Mouse (Mus musculus): ENCODE measurements at regions not wholly inside any gene's neighbourhood (a gene's known extent, or its start where the extent isn't known, plus 50 kb on each side); places are given as distances from the start of the nearest gene placed in this dataset.

DNA sequence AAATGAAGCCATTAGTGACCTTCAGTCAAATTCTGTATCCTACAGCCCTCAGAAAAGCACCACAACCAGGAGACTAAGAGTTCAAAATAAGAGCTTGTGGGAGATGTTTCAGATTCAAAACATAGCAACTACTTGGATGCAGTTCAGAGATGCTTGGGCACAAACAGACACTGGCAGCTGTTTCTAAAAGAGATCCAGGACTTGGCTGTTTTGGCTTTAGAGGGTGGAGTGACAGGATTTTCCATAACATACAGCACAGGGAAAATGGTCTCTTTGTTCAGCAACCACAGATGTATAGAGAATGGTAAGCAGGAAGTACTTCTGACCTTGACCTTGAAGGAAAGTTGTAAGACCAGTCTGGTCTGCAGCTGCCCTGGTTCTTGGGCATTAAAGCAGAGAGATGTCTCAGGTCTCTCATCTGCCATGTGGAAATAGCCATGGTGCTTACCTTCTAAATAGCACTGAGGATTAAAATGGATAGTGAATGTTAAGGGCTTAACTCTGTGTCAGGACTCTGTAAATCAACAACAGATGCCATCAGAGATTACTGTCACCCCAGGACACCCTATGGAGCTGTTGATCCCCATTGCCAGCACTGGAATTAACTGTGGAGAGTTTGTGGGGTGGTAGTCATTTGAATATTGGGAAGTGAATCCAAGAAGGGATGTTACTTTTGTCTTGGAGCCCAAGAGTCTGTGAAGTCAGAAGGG, 2775.0 kb upstream of the Lrrc6 start:
- no peak for TF ChIP-seq GATA4 (IDR thresholded peaks at IDR 0.05; ENCODE audit: insufficient replicate concordance, low read length)

DNA sequence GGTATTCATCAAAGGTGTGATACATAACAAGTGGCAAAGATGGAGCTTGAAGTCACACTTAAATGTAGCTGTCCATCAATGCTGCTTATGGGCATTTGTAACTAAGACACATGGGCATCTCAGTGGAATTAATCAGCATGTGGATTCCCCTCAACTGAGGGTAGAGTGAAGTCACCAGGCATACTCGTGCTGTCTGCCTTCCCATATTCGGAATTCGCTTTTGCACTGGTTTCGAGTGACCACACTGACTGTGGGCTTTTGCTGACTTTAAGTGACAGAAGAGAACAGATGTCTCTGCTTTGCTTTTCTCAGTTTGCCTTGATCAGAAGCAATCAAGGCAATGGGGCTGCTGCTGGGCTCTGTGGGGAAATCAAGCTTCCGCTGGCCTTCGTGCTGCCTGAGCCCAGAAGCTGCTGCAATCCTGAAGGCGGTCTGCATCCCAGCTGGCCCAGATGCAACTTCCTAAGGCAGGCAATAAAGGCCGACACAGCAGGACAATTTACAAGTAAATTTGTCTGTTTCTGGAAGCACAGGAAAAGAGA, 2773.6 kb upstream of the Lrrc6 start:
- TF ChIP-seq GATA4 (IDR thresholded peaks at IDR 0.05; ENCODE audit: insufficient replicate concordance, low read length) = no peak

DNA sequence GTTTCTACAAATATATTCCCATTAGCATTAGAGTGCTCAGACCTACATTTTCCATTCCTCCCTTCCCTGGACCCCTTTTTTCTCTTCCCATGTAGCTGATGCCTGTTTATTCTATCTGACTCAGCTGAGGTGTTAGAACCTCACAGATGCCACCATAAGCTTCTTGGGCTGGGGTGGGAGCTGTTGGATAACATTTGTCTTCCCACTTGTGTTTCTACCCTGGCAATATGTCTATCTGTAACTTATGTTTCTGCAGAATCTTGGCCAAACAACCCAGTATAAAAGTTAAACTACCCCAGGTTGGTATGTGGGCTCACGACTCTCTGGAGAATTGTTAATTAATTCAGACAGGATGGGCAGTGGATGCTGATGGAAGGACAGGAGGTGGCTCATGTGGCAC, 2772.8 kb upstream of the Lrrc6 start:
- TF ChIP-seq GATA4 (IDR thresholded peaks at IDR 0.05; ENCODE audit: insufficient replicate concordance, low read length) = no peak

DNA sequence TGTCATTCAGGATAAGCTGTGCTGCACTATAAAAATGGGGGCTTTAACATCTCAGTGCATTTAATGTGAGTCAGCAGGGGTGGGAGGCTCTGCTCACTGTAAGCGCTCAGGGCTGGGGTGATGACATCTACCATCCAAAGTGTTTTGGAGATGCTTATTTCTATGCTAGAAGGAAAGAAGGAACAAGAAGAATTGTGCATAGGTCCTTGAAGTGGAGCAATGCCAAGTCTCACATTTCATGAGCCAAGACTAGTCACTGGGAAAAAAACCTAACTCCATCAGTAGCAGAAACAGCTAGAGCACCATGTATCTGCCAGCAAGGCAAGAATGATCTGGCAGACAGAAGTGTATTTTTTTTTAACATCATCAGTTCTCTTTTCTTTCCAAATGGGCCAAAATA, 2761.2 kb upstream of the Lrrc6 start:
- TF ChIP-seq GATA4 (IDR thresholded peaks at IDR 0.05; ENCODE audit: insufficient replicate concordance, low read length) = no peak

DNA sequence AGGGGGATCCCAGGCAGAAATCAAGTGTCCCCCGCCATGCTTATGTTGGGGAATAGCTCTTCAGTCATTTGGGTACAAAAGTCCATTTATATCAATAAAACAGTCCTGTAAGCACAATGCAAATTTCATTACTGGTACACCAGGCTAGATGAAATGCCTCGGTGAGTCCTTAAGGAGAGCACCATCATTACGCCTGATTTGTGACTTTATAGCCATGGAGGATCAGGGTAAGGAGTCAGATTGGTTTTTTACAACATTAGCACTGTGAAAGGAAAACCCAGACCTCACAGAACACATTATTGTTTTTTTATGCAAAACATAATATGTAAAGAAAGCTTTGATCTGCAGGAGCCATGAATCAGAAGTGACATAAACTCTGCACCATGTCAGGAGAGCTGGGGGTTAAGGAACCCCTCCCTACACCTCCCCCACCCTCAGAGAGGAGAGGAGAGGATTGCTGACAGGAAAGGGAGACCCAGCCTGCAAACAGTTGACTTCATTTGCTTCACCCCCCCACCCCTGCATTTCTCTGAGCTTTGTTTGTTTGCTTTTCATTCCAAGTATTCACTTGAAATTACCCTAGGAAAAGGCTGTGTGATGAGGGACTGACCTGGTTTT, 2756.6 kb upstream of the Lrrc6 start:
- no peak for TF ChIP-seq GATA4 (IDR thresholded peaks at IDR 0.05; ENCODE audit: insufficient replicate concordance, low read length)

DNA sequence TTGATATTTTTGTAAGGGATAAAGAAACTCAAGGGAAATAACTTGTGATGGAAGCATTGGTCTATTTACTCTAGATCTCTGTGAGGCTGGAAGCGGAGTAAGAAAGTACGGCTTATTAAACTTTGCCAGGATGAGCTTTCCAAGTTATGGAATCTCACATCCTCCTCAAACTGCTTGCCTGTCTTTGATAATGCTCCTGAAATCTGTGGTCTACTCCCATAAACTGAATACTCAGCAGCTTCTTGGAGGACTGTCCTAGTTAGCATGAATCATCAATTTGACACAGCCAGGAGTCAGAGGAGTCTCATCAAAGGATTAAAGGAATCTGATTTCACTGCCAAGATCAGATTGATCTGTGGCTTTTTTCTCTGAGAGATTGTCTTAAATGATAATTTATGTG, 2753.0 kb upstream of the Lrrc6 start:
- no peak for TF ChIP-seq GATA4 (IDR thresholded peaks at IDR 0.05; ENCODE audit: insufficient replicate concordance, low read length)

DNA sequence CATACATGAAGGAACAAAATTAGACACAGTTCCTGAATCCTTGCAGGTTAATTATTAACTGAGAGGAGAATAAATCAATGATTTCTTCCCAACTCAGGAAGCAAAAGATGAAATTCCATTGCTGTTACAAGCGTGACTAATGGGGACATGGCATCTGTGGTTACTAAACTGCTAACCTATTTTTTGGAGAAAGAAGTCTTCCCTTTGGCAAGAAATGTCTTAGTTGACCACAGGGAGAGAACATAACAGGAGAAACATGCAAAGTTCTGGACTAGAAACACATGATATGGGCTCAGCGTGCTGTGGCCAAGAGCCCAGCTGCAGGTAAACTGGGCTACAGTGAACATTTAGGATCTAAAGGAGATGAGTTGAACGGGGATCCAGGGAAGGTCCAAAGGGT, 2751.4 kb upstream of the Lrrc6 start:
- no peak for TF ChIP-seq GATA4 (IDR thresholded peaks at IDR 0.05; ENCODE audit: insufficient replicate concordance, low read length)

DNA sequence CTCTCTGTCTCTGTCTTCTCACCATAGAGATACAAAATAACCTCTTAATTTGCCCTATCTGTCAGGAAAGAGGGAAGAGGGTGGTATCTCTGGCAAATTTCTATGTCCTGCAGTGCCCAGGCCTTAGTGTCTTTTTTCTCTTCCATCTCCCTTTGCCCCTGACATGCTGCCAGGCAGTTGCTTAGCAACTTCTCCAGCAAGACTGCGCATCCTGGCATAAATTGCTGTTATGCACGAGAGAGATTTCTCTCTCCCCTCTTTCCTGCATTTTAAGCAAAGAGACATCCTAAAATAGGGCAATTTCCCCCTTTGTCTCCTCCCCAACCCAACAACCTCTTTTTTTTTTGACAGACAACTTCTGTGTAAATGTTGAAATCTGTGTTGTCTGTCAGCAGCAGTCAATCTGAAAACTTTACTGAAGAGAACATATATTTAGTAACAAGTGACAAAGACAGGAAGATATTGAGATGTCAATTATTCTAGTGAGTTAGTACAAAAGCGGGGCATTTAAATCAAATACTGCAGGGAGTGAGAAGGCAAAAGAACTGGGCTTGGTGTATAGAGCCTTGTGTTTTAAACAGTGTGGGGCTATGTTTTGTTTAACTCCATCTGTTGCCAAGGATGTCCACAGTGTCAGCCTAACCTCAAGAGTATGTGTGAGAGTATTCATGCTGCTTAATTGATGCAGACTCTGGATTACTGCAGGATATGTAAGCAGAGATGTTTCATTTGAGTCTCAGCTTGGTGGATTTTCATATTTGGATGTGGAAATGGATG, 2745.7 kb upstream of the Lrrc6 start:
- TF ChIP-seq GATA4 (IDR thresholded peaks at IDR 0.05; ENCODE audit: insufficient replicate concordance, low read length) = no peak

DNA sequence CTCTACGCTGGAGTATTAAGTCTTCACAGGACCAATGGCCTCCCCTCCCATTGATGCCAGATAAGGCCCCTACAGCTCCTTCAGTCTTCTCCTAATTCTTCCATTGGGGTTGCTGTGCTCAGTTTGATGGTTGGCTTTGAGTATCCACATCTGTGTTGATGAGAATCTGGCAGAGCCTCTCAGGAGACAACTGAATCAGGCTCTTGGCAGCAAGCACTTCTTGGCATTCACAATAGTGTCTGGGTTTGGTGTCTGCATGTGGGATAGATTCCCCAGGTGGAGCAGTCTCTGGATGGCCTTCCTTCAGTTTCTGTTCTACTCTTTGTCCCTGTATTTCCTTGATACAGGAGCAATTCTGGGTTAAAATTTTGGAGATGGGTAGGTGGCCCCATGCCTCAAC, 2734.6 kb upstream of the Lrrc6 start:
- TF ChIP-seq GATA4 (IDR thresholded peaks at IDR 0.05; ENCODE audit: insufficient replicate concordance, low read length) = no peak

DNA sequence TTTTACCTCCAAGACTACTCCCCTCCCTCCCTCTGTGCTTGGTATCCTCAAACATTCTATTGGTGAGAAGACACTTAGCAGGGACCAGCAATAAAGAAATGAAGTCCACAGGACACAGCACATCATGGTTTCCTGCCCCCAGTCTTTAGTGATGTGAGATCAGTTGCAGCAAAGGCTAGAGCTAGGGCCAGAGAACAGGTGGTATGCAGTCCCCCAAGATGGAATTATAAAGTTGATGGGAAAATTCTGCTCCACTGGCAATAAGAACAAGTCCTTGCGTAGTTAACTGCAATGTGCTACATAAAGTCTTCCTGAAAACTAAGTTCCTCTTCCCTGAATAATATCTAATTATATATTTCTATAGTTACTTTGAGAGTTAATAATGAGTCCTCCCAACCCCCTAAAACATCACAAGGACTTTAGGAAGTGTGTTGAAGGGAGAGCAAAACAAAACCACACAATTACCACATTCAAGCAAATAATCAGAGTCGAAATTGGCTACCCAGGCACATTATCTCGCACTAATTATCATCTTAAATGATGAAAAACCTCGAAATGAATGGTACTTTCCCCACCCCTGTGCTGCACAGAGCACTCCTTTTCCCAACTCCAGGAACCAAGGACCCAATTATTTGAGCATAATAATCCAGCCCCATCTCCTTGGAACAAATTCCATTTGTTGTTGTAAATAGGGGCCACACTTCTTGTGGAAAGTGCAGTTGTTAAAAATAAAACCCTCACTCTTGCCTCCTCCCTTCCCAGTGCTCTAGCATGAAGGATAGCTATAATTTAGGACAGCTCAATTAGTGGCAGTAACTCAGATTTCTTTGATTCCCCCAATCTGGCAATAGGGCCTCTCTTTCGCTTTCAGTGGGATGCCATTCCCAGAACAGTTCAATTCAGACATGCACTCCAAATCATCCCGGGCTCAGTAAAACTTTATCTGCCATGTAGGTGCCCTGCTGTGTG, 2724.2 kb upstream of the Lrrc6 start:
- no peak for TF ChIP-seq GATA4 (IDR thresholded peaks at IDR 0.05; ENCODE audit: insufficient replicate concordance, low read length)

DNA sequence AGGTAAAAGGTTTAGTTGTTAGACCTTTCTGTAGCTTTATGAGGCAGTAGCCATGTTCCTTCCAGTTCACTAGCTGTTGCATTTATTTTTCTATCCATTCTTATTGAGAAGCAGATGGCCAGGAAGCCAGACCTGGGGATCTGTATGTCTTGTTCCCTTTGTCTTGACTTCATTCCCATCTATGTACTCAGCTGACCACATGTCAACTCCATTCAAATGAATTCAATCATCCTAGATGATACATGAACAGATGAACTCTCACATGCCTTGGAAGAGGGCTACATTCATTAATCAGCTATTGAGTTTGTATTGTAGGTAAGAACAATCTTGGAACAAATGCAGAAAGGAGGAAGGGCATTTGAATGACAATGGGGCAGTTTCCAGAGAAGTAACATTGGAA, 2722.7 kb upstream of the Lrrc6 start:
- no peak for TF ChIP-seq GATA4 (IDR thresholded peaks at IDR 0.05; ENCODE audit: insufficient replicate concordance, low read length)

DNA sequence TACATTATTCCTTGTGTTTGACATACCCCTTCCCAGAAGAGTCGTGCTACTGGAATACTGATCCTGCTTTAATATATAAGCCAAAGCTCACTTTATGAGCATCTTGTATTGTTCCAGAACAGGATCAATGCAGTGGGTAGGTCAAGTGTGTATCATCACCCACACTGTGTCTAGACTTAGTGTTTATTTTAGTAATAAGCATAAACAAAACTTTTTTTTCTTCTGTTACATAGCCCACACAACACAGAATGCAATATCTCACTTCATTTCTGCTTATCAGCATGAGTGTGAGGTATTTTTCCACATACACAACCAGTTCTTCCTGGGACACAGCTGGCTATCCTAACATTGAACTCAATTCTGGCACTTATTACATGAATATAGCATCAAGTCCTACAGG, 2721.7 kb upstream of the Lrrc6 start:
- TF ChIP-seq GATA4 (IDR thresholded peaks at IDR 0.05; ENCODE audit: insufficient replicate concordance, low read length) = no peak
